Mouse (Mus musculus) forebrain, embryonic 12.5 days (tissue): ENCODE measurements around the gene Mansc1. TPM values are rescaled to one million over a fixed set of nuclear protein-coding genes. Genes with fewer than 3 reads are reported as not detected.
A peak's percentile ranks its signal among the peaks of the same experiment; 100 is the strongest.
"Not testable (repeated sequence)": the region's sequence is repeated elsewhere in the genome, so short reads cannot be mapped to it uniquely, and the experiment has no call there.

Experiments
- ATAC-seq: fragments of 200-750 bp; cut with Nextera tagmentation; 2 replicates; pipeline ENCODE4 v1.8.0; 2017; ENCODE audit warnings: moderate TSS enrichment; ENCODE audit not compliant: low FRiP score
- H3K27ac ChIP-seq: fragments of 300-500 bp; sonication (generic); 2 replicates; pipeline ENCODE4 v1.5.1; 2016; ENCODE audit warnings: mild to moderate bottlenecking
- H3K27me3 ChIP-seq: fragments of 300-500 bp; sonication (generic); 2 replicates; pipeline ENCODE4 v1.6.1; 2016; ENCODE audit warnings: mild to moderate bottlenecking
- H3K36me3 ChIP-seq: fragments of 300-500 bp; sonication (generic); replicated peaks from 2 replicates; pipeline ENCODE4 v1.6.1; 2016; ENCODE audit warnings: mild to moderate bottlenecking
- H3K4me1 ChIP-seq: fragments of 300-500 bp; sonication (generic); 2 replicates; pipeline ENCODE4 v1.6.1; 2016
- H3K4me2 ChIP-seq: fragments of 300-500 bp; sonication (generic); 2 replicates; pipeline ENCODE4 v1.6.1; 2016; ENCODE audit warnings: mild to moderate bottlenecking, moderate library complexity
- H3K4me3 ChIP-seq: fragments of 300-500 bp; sonication (generic); replicated peaks from 2 replicates; pipeline ENCODE4 v1.5.1; 2016; ENCODE audit warnings: mild to moderate bottlenecking
- H3K9ac ChIP-seq: fragments of 300-500 bp; sonication (generic); 2 replicates; pipeline ENCODE4 v1.6.1; 2016; ENCODE audit warnings: mild to moderate bottlenecking
- H3K9me3 ChIP-seq: fragments of 300-500 bp; sonication (generic); 2 replicates; pipeline ENCODE4 v1.6.1; 2016
- WGBS: fragments of 180-500 bp; shearing (Covaris S2); methylation state at CpG from one replicate; pipeline ENCODE4 v1.1.7; 2016; 5-methylcytosine and 5-hydroxymethylcytosine counted together
- polyA plus RNA-seq: library from polyadenylated mRNA; unstranded; fragments of >200 nt; fragmentation: Nextera tagmentation; extraction: Ambion mirVana; gene quantifications from 2 replicates; pipeline ENCODE4 v1.2.1, GENCODE M21; 2016

Gene Mansc1
- 1.1 TPM in 2 replicates for polyA plus RNA-seq

GRCm38 (mm10) chr6:134631947-134632687 is at the start of gene Mansc1:
Mansc1 (minus strand) TSS chr6:134632488.
- Histone ChIP-seq H3K4me1 (peaks cover 12% of the 10 kb centered on the region), H3K9ac (peak within 1 kb of the TSS; percentile 54), H3K4me2 (peak within 1 kb of the TSS; percentile 76), H3K27ac (no peak within 1 kb of the TSS), H3K36me3 (no peaks in the 10 kb centered on the region), H3K27me3 (peaks cover 36% of the 10 kb centered on the region), H3K4me3 (peak within 1 kb of the TSS; percentile 49), H3K9me3 (no peaks in the 10 kb centered on the region)
- no peak for ATAC-seq
- WGBS = 1% methylated on average over 46 of the region's 46 CpGs

DNA sequence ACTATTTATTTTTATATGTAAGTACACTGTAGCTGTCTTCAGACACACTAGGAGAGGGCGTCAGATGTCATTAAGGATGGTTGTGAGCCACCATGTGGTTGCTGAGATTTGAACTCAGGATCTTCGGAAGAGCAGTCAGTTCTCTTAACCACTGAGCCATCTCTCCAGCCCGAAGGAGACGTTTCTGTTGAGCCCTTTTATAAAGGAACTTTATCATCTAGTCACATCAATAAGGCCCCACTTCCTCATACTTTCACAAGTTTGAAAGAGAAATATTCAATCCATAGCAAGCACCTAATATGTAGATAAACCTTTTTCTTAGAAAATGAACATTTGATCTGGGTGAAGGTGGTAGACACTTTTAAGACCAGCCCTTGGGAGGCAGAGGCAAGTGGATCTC is 47.0 kb upstream of the Mansc1 start:
- 93% methylated on average over 4 of the region's 4 CpGs for WGBS
- H3K9me3 ChIP-seq, H3K36me3 ChIP-seq, H3K27me3 ChIP-seq, H3K9ac ChIP-seq, H3K4me2 ChIP-seq, ATAC-seq, H3K4me1 ChIP-seq, H3K4me3 ChIP-seq, H3K27ac ChIP-seq: not testable (repeated sequence)

DNA sequence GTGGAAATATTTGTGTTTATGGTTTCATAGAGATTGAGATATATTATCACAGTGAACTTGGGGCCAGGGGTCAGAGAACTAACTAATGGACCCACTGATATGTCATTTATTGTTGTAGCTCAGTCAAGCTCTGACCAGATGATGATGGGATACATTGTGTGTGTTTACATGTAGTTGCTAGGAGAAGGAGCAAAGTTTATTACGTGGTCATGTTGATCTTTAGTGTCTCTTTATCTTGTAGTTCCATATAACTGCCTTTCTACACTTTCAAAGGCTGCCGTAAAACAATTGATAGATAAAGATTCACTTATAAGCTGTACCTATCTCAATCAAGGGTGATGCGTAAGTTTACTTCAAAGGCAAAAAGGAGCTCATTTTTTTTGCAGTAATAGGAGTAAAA is 45.7 kb upstream of the Mansc1 start:
- H3K27ac ChIP-seq = no peak overlapping the region
- no peaks in the 10 kb centered on the region for H3K9me3 ChIP-seq
- H3K27me3 ChIP-seq = no peaks in the 10 kb centered on the region
- no peak overlapping the region for H3K9ac ChIP-seq
- no peak overlapping the region for H3K4me2 ChIP-seq
- H3K4me3 ChIP-seq = no peak overlapping the region
- no peak for ATAC-seq
- H3K36me3 ChIP-seq = no peaks in the 10 kb centered on the region
- H3K4me1 ChIP-seq = 0 out of 2 replicates have a peak, but pooled peaks cover 3% of the 10 kb centered on the region
- 90% methylated on average over 3 of the region's 3 CpGs for WGBS

DNA sequence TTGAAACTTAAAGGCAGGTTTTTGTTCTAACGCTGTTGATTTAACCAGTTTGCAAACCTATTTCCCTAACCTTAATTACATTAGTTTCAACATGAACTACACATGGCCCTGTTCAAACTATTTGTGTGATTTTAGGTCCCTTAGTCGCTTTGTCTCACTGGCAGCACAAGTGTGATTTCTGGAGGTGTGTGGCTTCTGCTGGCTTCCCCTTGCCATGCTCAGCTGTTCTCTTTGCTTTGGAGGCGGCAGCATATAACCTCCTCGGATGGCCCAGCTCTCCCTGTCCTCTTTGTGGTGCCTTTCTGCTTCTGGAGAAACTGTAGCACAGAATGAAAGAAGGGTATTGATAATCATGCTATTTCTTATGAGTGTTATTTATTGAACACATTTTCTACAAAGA is 45.2 kb upstream of the Mansc1 start:
- WGBS = 85% methylated on average over 4 of the region's 4 CpGs
- H3K4me2 ChIP-seq = no peak overlapping the region
- H3K4me3 ChIP-seq = no peak overlapping the region
- H3K9ac ChIP-seq = no peak overlapping the region
- H3K36me3 ChIP-seq = no peaks in the 10 kb centered on the region
- H3K27ac ChIP-seq = no peak overlapping the region
- 0 out of 2 replicates have a peak, but pooled peaks cover 3% of the 10 kb centered on the region for H3K4me1 ChIP-seq
- H3K9me3 ChIP-seq = no peaks in the 10 kb centered on the region
- no peaks in the 10 kb centered on the region for H3K27me3 ChIP-seq
- no peak for ATAC-seq

GRCm38 (mm10) chr6:134673712-134674111 is 41.4 kb upstream of the Mansc1 start:
- H3K36me3 ChIP-seq, ATAC-seq, H3K4me2 ChIP-seq, H3K9ac ChIP-seq, H3K4me3 ChIP-seq, H3K27ac ChIP-seq, H3K9me3 ChIP-seq, H3K27me3 ChIP-seq, H3K4me1 ChIP-seq: not testable (repeated sequence)
- WGBS = 90% methylated on average over 8 of the region's 8 CpGs

GRCm38 (mm10) chr6:134670881-134671411 is 38.7 kb upstream of the Mansc1 start:
- no peaks in the 10 kb centered on the region for H3K4me1 ChIP-seq
- H3K36me3 ChIP-seq = no peaks in the 10 kb centered on the region
- no peak overlapping the region for H3K27ac ChIP-seq
- H3K4me3 ChIP-seq = no peak overlapping the region
- no peaks in the 10 kb centered on the region for H3K9me3 ChIP-seq
- no peak for ATAC-seq
- WGBS = 77% methylated on average over 4 of the region's 4 CpGs
- no peak overlapping the region for H3K4me2 ChIP-seq
- no peaks in the 10 kb centered on the region for H3K27me3 ChIP-seq
- H3K9ac ChIP-seq = no peak overlapping the region

DNA sequence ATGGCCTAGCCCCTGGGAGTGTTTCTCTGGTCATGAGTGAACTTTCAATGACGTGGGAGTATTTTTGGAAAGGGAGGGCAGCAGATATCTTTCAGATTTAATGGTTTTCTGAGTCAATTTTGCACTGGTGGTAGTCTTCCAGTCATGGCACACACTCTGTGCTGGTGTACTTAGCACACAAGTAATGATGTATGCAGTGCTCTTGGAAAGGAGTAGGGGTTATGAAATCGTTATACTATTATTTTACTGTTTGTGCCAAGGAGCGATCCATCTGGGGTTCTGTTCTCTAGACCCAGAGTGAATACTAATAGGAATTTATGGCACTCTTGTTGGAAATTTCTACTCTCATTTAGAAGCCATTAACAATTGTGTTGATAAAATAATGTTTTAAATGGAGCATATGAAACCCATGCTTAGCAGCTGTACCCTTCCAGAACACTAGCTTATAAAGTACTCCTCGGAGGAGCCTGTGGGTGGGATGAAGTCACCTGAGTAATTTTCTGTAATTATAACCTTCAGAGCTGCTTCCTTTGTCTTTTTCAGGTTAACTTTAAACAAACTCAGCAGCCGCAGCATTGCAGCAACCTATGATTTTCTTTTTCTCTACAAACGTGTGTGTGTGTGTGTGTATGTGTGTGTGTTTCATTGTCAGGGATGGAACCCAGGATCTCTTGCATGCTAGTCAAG is 37.0 kb upstream of the Mansc1 start:
- Histone ChIP-seq H3K9ac (no peak overlapping the region), H3K4me1 (no peaks in the 10 kb centered on the region), H3K27me3 (no peaks in the 10 kb centered on the region), H3K27ac (no peak overlapping the region), H3K4me2 (no peak overlapping the region), H3K36me3 (no peaks in the 10 kb centered on the region), H3K9me3 (no peaks in the 10 kb centered on the region), H3K4me3 (no peak overlapping the region)
- WGBS = 88% methylated on average over 6 of the region's 6 CpGs
- no peak for ATAC-seq

- H3K4me1 ChIP-seq = no peaks in the 10 kb centered on the region
- no peak for ATAC-seq
- no peak overlapping the region for H3K27ac ChIP-seq
- no peaks in the 10 kb centered on the region for H3K9me3 ChIP-seq
- H3K4me2 ChIP-seq = no peak overlapping the region
- H3K36me3 ChIP-seq = no peaks in the 10 kb centered on the region
- no peaks in the 10 kb centered on the region for H3K27me3 ChIP-seq
- 92% methylated on average over 2 of the region's 2 CpGs for whole genome bisulfite sequencing
- no peak overlapping the region for H3K9ac ChIP-seq
- H3K4me3 ChIP-seq = no peak overlapping the region
These were observed 36.2 kb upstream of the Mansc1 start for GRCm38 (mm10) chr6:134668519-134668918.

DNA sequence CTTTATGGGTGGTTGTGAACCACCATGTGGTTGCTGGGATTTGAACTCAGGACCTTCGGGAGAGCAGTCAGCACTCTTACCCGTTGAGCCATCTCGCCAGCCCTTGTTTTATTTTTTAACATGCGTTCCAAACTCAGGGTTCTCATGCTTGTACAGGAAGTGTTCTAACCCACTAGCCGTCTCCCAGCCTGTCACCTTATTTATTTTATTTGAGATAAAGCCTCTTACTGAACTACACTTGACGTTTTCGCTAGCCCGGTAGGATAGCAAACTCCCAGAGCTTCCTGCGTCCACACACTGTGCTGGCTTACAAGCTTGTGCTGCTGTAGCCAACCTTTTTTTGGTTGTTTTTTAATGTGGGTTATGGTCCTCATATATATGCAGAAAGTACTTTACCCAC is 33.5 kb upstream of the Mansc1 start:
- Histone ChIP-seq H3K4me2 (no peak overlapping the region), H3K4me1 (no peaks in the 10 kb centered on the region), H3K36me3 (no peaks in the 10 kb centered on the region), H3K4me3 (no peak overlapping the region), H3K9me3 (no peaks in the 10 kb centered on the region), H3K27ac (no peak overlapping the region), H3K27me3 (no peaks in the 10 kb centered on the region), H3K9ac (no peak overlapping the region)
- 87% methylated on average over 9 of the region's 9 CpGs for WGBS
- ATAC-seq = no peak

DNA sequence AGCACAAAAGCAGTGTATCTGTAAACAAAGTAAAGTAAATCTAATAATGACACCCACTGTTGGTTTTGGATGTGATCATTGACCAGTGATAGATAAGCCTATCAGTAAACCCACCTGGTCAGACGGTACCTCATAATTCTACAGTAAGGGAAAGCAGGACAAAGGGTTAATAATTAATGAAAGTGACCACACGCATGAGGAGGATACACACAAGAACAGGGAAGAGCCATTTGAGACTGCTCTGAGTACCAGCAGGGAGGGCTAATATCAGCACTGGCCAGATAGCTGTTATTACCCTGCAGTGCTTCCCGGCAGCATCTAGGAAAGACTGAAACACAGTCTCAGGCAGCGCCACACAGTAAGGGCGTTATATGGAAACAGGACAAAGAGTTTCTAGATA is 32.3 kb upstream of the Mansc1 start:
- 78% methylated on average over 5 of the region's 5 CpGs for WGBS
- H3K27ac ChIP-seq = no peak overlapping the region

GRCm38 (mm10) chr6:134660714-134661406 is 28.6 kb upstream of the Mansc1 start:
- H3K27me3 ChIP-seq = no peaks in the 10 kb centered on the region
- H3K36me3 ChIP-seq = no peaks in the 10 kb centered on the region
- no peak overlapping the region for H3K27ac ChIP-seq
- ATAC-seq = no peak
- no peaks in the 10 kb centered on the region for H3K4me1 ChIP-seq
- no peak overlapping the region for H3K4me3 ChIP-seq
- WGBS = 76% methylated on average over 8 of the region's 8 CpGs
- H3K9ac ChIP-seq = no peak overlapping the region
- H3K4me2 ChIP-seq = no peak overlapping the region
- H3K9me3 ChIP-seq = no peaks in the 10 kb centered on the region

More for the DNA sequence above, 32.3 kb upstream of the Mansc1 start:
- Histone ChIP-seq H3K4me1 (no peaks in the 10 kb centered on the region), H3K9ac (no peak overlapping the region), H3K36me3 (no peaks in the 10 kb centered on the region), H3K9me3 (no peaks in the 10 kb centered on the region), H3K4me3 (no peak overlapping the region), H3K27me3 (no peaks in the 10 kb centered on the region), H3K4me2 (no peak overlapping the region)
- ATAC-seq = no peak
